8 mouse cellular contexts compared by ENCODE assay signal in genomic region chr8:129264296-129264695, GRCm38 (mm10). TPM values are rescaled to one million over a fixed set of nuclear protein-coding genes. Genes with fewer than 3 reads are reported as not detected.
A peak's percentile ranks its signal among the peaks of the same experiment; 100 is the strongest.
DNase-seq lines count a peak whose midpoint lies in the region; ATAC-seq and TF ChIP-seq lines count a peak whose summit lies in the region.

No protein-coding gene starts in this region.

- 53% methylated on average over 2 of the region's 2 CpGs for WGBS in liver, adult 2 months
- WGBS in embryonic facial prominence, embryonic 12.5 days, result 66% methylated on average over 2 of the region's 2 CpGs
- 60% methylated on average over 2 of the region's 2 CpGs for WGBS in intestine, postnatal 0 days

- H3K9me3 ChIP-seq in embryonic facial prominence, embryonic 12.5 days, result peaks cover 12% of the 10 kb centered on the region; the same call in 1 of the 2 replicates
- H3K9me3 ChIP-seq in intestine, postnatal 0 days (ENCODE audit: control insufficient read depth), result peaks cover 4% of the 10 kb centered on the region; the same call in 1 of the 2 replicates

- peak overlapping the region; percentile 62 for H3K4me2 ChIP-seq in embryonic facial prominence, embryonic 12.5 days (replicated peaks)
- H3K4me2 ChIP-seq in intestine, postnatal 0 days (replicated peaks; ENCODE audit: low read depth), result peak overlapping the region; percentile 80
- peak overlapping the region; percentile 71 for H3K4me2 ChIP-seq in myocyte (ENCODE audit: low read depth)

- H3ac ChIP-seq in myocyte (ENCODE audit: control insufficient read depth, insufficient read length), result no peak overlapping the region

- TF ChIP-seq POLR2A in liver, adult 2 months (IDR thresholded peaks at IDR 0.05; ENCODE audit: extremely low read depth, insufficient read depth, low read length), result no peak
- no peak for TF ChIP-seq POLR2A in myocyte (IDR thresholded peaks at IDR 0.05; ENCODE audit: insufficient read length, low read depth)

- H3K27ac ChIP-seq in liver, adult 2 months (replicated peaks; ENCODE audit: insufficient read depth, low read depth, low read length), result no peak overlapping the region
- no peak overlapping the region for H3K27ac ChIP-seq in embryonic facial prominence, embryonic 12.5 days
- no peak overlapping the region for H3K27ac ChIP-seq in intestine, postnatal 0 days (ENCODE audit: low read depth, low read length)

- H3K9ac ChIP-seq in liver, adult 2 months (ENCODE audit: low read depth, low read length), result no peak overlapping the region
- H3K9ac ChIP-seq in embryonic facial prominence, embryonic 12.5 days, result no peak overlapping the region
- no peak overlapping the region for H3K9ac ChIP-seq in intestine, postnatal 0 days (ENCODE audit: low read depth, low read length)

- H3K4me3 ChIP-seq in liver, adult 2 months (ENCODE audit: insufficient read depth, low read depth, low read length), result no peak overlapping the region
- H3K4me3 ChIP-seq in embryonic facial prominence, embryonic 12.5 days, result no peak overlapping the region
- H3K4me3 ChIP-seq in intestine, postnatal 0 days (ENCODE audit: low read depth, low read length), result no peak overlapping the region
- peak overlapping the region; percentile 67 for H3K4me3 ChIP-seq in myocyte

- ATAC-seq in embryonic facial prominence, embryonic 12.5 days (ENCODE audit: insufficient number of reproducible peaks, insufficient read depth, low FRiP score, low TSS enrichment), result no peak
- ATAC-seq in intestine, postnatal 0 days, result no peak
- ATAC-seq in frontal cortex, adult (ENCODE audit: low TSS enrichment), result no peak
- ATAC-seq in inflammation-experienced regulatory T-cells, adult 6 months, result no peak

- H3K36me3 ChIP-seq in liver, adult 2 months (ENCODE audit: control insufficient read depth, insufficient read depth, low read length), result no peaks in the 10 kb centered on the region; the same call in 1 of the 2 replicates
- peaks cover 19% of the 10 kb centered on the region for H3K36me3 ChIP-seq in embryonic facial prominence, embryonic 12.5 days
- peaks cover 10% of the 10 kb centered on the region; the same call in 1 of the 2 replicates for H3K36me3 ChIP-seq in intestine, postnatal 0 days (ENCODE audit: control insufficient read depth, insufficient read depth)
- H3K36me3 ChIP-seq in myocyte (ENCODE audit: control insufficient read depth, insufficient read depth), result peaks cover 15% of the 10 kb centered on the region

- H3K27me3 ChIP-seq in liver, adult 2 months (ENCODE audit: control insufficient read depth, insufficient read depth, low read length), result no peaks in the 10 kb centered on the region
- no peaks in the 10 kb centered on the region for H3K27me3 ChIP-seq in embryonic facial prominence, embryonic 12.5 days
- no peaks in the 10 kb centered on the region for H3K27me3 ChIP-seq in intestine, postnatal 0 days (replicated peaks; ENCODE audit: control insufficient read depth, insufficient read depth, low read length)
- no peaks in the 10 kb centered on the region for H3K27me3 ChIP-seq in myocyte (ENCODE audit: control insufficient read depth, insufficient read depth, insufficient read length)

- TF ChIP-seq CTCF in liver, adult 2 months (IDR thresholded peaks at IDR 0.05; ENCODE audit: low read depth, low read length), result no peak
- TF ChIP-seq CTCF in intestine, postnatal 0 days (IDR thresholded peaks at IDR 0.05; ENCODE audit: low read depth), result no peak

- no peaks in the 10 kb centered on the region for H3K79me2 ChIP-seq in liver, adult 2 months (ENCODE audit: control insufficient read depth, insufficient read depth, low read length)
- H3K79me2 ChIP-seq in myocyte (ENCODE audit: control insufficient read depth, insufficient read depth), result peaks cover 5% of the 10 kb centered on the region

- DNase-seq in liver, adult 2 months (ENCODE audit: extremely low read depth, low read depth, low spot score), result peak; percentile 1
- DNase-seq in liver, result no peak
- DNase-seq in layer of hippocampus, adult 9-11 months, result no peak

- H3K4me1 ChIP-seq in liver, adult 2 months (ENCODE audit: control insufficient read depth, insufficient read depth, low read length), result no peaks in the 10 kb centered on the region; the same call in 1 of the 2 replicates
- H3K4me1 ChIP-seq in embryonic facial prominence, embryonic 12.5 days, result no peaks in the 10 kb centered on the region
- no peaks in the 10 kb centered on the region for H3K4me1 ChIP-seq in intestine, postnatal 0 days (replicated peaks; ENCODE audit: control insufficient read depth, insufficient read depth, low read length)

TF ChIP-seq in myocyte, 11 proteins besides CTCF, POLR2A, EP300 and RAD21:
- no peak for TF ChIP-seq SRF (IDR thresholded peaks at IDR 0.05; ENCODE audit: control insufficient read depth, insufficient read length, low read depth)
- TF ChIP-seq CEBPB (IDR thresholded peaks at IDR 0.05; ENCODE audit: insufficient read depth, poor library complexity, severe bottlenecking), result 0 out of 2 replicates have a peak, but pooled peaks have one; percentile 52

RNA-seq across cellular contexts. Expression of gene 2610044O15Rik8, which starts 30.1 kb away (rescaled TPM):
- 6.6 and 7.7 TPM in 2 replicates for total RNA-seq in liver, adult 2 months (2014; rRNA removed)
- 0.86 and 0.97 TPM in 2 replicates for polyA plus RNA-seq in liver, adult 2 months (2012; rRNA removed)
- polyA plus RNA-seq in embryonic facial prominence, embryonic 12.5 days (2016; fragmentation: Nextera tagmentation; extraction: Ambion mirVana), result 24.4 and 25.7 TPM in 2 replicates
- polyA plus RNA-seq in intestine, postnatal 0 days (2015; fragmentation: Nextera tagmentation; extraction: Ambion mirVana), result 15.8 and 18.6 TPM in 2 replicates
- polyA plus RNA-seq in myocyte (2012; fragmentation: generic; extraction: Trizol), result 6.5 TPM
- 10 to 100 TPM; 16.6 to 28.3 (median 21.1) TPM for polyA plus RNA-seq in inflammation-experienced regulatory T-cells, adult 6 months (2017; shearing (Covaris generic))
